Mouse (Mus musculus) C2C12 (cell line): Measurements from ENCODE around the gene Inpp5d.

Source experiments
- CTCF ChIP-seq: IDR thresholded peaks from one replicate; pipeline ENCODE4 v1.5.1; 2011; ENCODE audit not compliant: control insufficient read depth, insufficient read depth, insufficient read length
- FOSL1 ChIP-seq: IDR thresholded peaks from one replicate; pipeline ENCODE4 v1.8.0; 2011; ENCODE audit warnings: mild to moderate bottlenecking, low read length; ENCODE audit not compliant: poor library complexity, insufficient read depth, severe bottlenecking
- MAX ChIP-seq: IDR thresholded peaks from one replicate; pipeline ENCODE4 v1.6.1; 2011; ENCODE audit warnings: mild to moderate bottlenecking, control low read depth
- MYOG ChIP-seq: IDR thresholded peaks from one replicate; pipeline ENCODE4 v1.6.1; 2011; ENCODE audit not compliant: control insufficient read depth, insufficient read length; ENCODE audit errors: extremely low read depth
- USF1 ChIP-seq: IDR thresholded peaks from one replicate; pipeline ENCODE4 v1.6.1; 2011; ENCODE audit warnings: low read depth, mild to moderate bottlenecking, control low read depth, moderate library complexity

DNA sequence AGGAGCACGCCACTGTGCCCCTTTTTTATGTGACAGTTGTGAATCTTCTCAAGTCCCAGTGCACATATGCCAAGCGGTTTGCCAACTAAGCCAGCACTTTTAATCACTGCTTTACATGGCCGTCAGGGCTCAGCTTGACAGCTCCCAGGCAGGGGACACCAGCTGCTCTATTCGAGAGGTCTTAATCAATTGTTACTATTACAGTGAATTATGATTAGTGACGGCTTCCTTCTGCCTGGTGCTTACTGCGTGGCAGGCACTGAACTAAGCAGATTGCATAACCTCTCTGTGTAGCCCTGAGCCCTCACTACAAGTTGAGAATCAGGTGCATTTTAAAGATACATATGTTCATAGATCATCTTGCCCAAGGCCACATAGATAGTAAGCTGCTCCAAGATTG is 45.8 kb upstream of the Inpp5d start:
- TF ChIP-seq CTCF (no peak), MYOG (no peak), USF1 (no peak), FOSL1 (no peak), MAX (no peak)
